Mouse (Mus musculus) lung, postnatal 0 days (tissue): ENCODE measurements around the gene Mon2. TPM values are rescaled to one million over a fixed set of nuclear protein-coding genes. Genes with fewer than 3 reads are reported as not detected.

ENCODE experiments used
- ATAC-seq: fragments of 200-750 bp; cut with Nextera tagmentation; 2 replicates; pipeline ENCODE4 v1.8.0; 2017; ENCODE audit warnings: moderate library complexity
- DNase-seq: peaks from one replicate; pipeline ENCODE4 v3.0.0-alpha.2; 2016; ENCODE audit warnings: low spot score
- H3K27ac ChIP-seq: fragments of 300-500 bp; sonication (generic); 2 replicates; pipeline ENCODE4 v1.5.1; 2014; ENCODE audit warnings: antibody characterized with exemption, mild to moderate bottlenecking, low read length, mixed read lengths
- H3K27me3 ChIP-seq: fragments of 300-500 bp; sonication (generic); replicated peaks from 2 replicates; pipeline ENCODE4 v1.6.1; 2014; ENCODE audit warnings: low read length, mixed read lengths; ENCODE audit not compliant: insufficient read depth
- H3K36me3 ChIP-seq: fragments of 300-500 bp; sonication (generic); 2 replicates; pipeline ENCODE4 v1.6.1; 2014; ENCODE audit warnings: low read length, mixed read lengths; ENCODE audit not compliant: insufficient read depth
- H3K4me1 ChIP-seq: fragments of 300-500 bp; sonication (generic); 2 replicates; pipeline ENCODE4 v1.6.1; 2014; ENCODE audit warnings: antibody characterized with exemption, low read depth, low read length, mixed read lengths; ENCODE audit not compliant: insufficient read depth
- H3K4me2 ChIP-seq: fragments of 300-500 bp; sonication (generic); replicated peaks from 2 replicates; pipeline ENCODE4 v1.6.1; 2014; ENCODE audit warnings: low read depth, mild to moderate bottlenecking, low read length, moderate library complexity, mixed read lengths
- H3K4me3 ChIP-seq: fragments of 300-500 bp; sonication (generic); 2 replicates; pipeline ENCODE4 v1.5.1; 2014; ENCODE audit warnings: low read depth, low read length
- H3K9ac ChIP-seq: fragments of 300-500 bp; sonication (generic); replicated peaks from 2 replicates; pipeline ENCODE4 v1.6.1; 2014; ENCODE audit warnings: low read depth, mild to moderate bottlenecking
- H3K9me3 ChIP-seq: fragments of 300-500 bp; sonication (generic); 2 replicates; pipeline ENCODE4 v1.6.1; 2016; ENCODE audit warnings: low read length, mixed read lengths
- CTCF ChIP-seq: IDR thresholded peaks from 2 replicates; pipeline ENCODE4 v1.5.1; 2016; ENCODE audit warnings: antibody characterized with exemption, mild to moderate bottlenecking
- EP300 ChIP-seq: IDR thresholded peaks from 2 replicates; pipeline ENCODE4 v1.6.1; 2016; ENCODE audit warnings: antibody characterized with exemption, mild to moderate bottlenecking, control low read depth
- WGBS: fragments of 180-500 bp; shearing (Covaris S2); extraction: QIAGEN DNeasy Blood & Tissue Kit; methylation state at CpG from one replicate; pipeline ENCODE4 v1.1.7; 2014; 5-methylcytosine and 5-hydroxymethylcytosine counted together
- polyA plus RNA-seq: library from polyadenylated mRNA; unstranded; fragments of >200 nt; fragmentation: Nextera tagmentation; extraction: Ambion mirVana; gene quantifications from 2 replicates; pipeline ENCODE4 v1.2.1, GENCODE M21; 2015

The Mon2 gene
- polyA plus RNA-seq, 1 experiment from 2014 or later = 26.4 TPM

- TF ChIP-seq CTCF (peak; percentile 84), EP300 (no peak)
- ATAC-seq = no peak; the same call in 1 of the 2 replicates
- WGBS = 31% methylated on average over 5 of the region's 5 CpGs
Observed at GRCm38 (mm10) chr10:123091737-123092136, 15.4 kb upstream of the Mon2 start.

DNA sequence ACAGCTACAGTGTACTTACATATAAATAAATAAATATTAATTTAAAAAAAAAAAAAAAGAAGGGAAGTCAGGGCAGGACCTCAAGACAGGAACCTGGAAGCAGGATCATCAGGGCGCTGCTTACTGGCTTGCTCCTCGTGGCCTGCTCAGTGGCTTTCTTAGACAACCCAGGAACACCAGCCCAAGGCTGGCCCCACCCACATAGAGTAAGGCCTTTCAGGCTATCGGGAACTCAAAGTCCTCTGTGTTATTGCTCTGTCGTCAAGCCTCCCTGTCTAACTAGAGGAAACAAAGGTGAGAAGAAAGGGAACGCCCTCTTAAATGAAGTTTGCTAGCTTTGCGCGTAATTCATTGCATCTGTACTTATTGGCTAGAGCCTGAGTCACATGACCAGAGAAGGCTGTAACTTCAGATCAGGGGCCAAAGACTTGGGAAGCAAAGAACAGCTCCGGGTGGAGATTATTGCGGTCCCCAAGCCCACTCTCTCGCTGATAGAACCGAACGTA is 13.2 kb upstream of the Mon2 start:
- H3K27ac ChIP-seq = no peak overlapping the region
- H3K4me1 ChIP-seq = no peaks in the 10 kb centered on the region
- H3K4me3 ChIP-seq = no peak overlapping the region
- ATAC-seq (no peak), DNase-seq (no peak)
- no peak overlapping the region for H3K9ac ChIP-seq
- 76% methylated on average over 12 of the region's 12 CpGs for WGBS
- H3K4me2 ChIP-seq = no peak overlapping the region
- TF ChIP-seq EP300 (no peak), CTCF (no peak)
- no peaks in the 10 kb centered on the region for H3K9me3 ChIP-seq
- H3K27me3 ChIP-seq = no peaks in the 10 kb centered on the region
- H3K36me3 ChIP-seq = no peaks in the 10 kb centered on the region

More at GRCm38 (mm10) chr10:123091737-123092136, 15.4 kb upstream of the Mon2 start:
- H3K9ac ChIP-seq = no peak overlapping the region
- DNase-seq = peak; percentile 82
- H3K4me2 ChIP-seq = no peak overlapping the region
- H3K9me3 ChIP-seq = no peaks in the 10 kb centered on the region
- no peak overlapping the region for H3K4me3 ChIP-seq
- no peaks in the 10 kb centered on the region for H3K4me1 ChIP-seq
- no peaks in the 10 kb centered on the region for H3K27me3 ChIP-seq
- H3K36me3 ChIP-seq = no peaks in the 10 kb centered on the region
- no peak overlapping the region for H3K27ac ChIP-seq

DNA sequence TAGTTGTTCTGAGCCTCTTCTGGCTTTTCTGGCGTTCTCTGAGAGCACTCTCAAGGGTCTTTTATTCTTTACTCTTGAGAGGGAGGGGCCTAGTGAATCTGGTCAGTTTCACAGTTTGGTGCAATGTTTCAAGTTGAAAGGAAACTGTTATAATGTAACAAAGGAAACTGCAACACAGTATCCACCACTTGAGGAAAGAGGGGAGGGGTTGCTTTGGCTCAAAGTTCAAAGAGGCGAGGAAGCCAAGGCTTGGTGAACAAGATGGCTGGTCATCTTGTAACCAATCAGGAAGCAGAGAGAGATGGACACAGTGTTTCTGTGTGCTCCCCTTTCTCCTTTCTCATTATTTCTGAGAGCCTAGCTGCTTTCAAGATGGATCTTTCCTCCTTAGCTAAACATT is 10.5 kb upstream of the Mon2 start:
- 59% methylated on average over 2 of the region's 2 CpGs for WGBS
- TF ChIP-seq EP300 (no peak), CTCF (no peak)
- no peak overlapping the region for H3K9ac ChIP-seq
- no peak overlapping the region for H3K4me2 ChIP-seq
- no peaks in the 10 kb centered on the region for H3K36me3 ChIP-seq
- H3K27ac ChIP-seq = no peak overlapping the region
- H3K4me3 ChIP-seq = no peak overlapping the region
- H3K4me1 ChIP-seq = no peaks in the 10 kb centered on the region
- no peaks in the 10 kb centered on the region for H3K9me3 ChIP-seq
- no peak for ATAC-seq
- no peaks in the 10 kb centered on the region for H3K27me3 ChIP-seq
- DNase-seq = no peak

DNA sequence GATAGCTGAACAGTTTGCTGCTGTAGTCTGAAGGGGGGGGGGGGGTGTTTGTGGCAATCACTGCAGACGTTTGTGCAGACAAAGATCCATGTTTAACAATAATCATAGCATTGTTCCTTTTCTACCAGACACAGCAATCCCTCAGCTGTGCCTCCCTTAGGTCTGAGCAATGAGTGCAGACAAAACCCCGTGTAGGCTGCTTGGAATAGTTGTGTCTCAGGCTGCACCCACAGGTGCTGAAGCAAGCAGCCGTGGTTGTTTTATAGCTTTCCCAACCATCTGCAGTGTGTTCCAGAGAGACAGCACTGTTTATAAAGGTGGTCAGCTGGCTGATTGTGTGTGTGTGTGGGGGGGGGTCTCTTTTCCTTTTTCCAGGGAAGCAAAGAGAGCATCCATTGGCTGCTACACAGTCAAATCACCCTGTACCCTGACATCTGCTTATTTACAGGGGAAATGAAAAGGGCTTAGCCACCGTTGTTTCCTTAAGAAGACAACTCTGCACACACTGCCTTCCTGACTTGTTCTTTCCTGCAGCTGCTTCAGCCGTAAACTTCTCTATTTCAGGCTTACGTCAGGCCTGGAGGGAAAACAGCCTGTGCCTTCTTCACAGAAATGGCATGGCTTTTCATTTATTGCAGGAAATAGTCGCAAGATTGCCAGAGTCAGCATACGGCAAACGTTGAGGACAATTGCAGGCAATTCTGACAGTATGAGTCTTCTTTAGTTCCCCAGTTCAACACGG is 8.8 kb upstream of the Mon2 start:
- no peaks in the 10 kb centered on the region for H3K36me3 ChIP-seq
- no peaks in the 10 kb centered on the region for H3K4me1 ChIP-seq
- H3K27ac ChIP-seq = no peak overlapping the region
- H3K9ac ChIP-seq = no peak overlapping the region
- no peaks in the 10 kb centered on the region for H3K9me3 ChIP-seq
- WGBS = 44% methylated on average over 10 of the region's 10 CpGs
- no peaks in the 10 kb centered on the region for H3K27me3 ChIP-seq
- H3K4me2 ChIP-seq = no peak overlapping the region
- TF ChIP-seq EP300 = no peak
- H3K4me3 ChIP-seq = no peak overlapping the region
- no peak for DNase-seq
- ATAC-seq = no peak

DNA sequence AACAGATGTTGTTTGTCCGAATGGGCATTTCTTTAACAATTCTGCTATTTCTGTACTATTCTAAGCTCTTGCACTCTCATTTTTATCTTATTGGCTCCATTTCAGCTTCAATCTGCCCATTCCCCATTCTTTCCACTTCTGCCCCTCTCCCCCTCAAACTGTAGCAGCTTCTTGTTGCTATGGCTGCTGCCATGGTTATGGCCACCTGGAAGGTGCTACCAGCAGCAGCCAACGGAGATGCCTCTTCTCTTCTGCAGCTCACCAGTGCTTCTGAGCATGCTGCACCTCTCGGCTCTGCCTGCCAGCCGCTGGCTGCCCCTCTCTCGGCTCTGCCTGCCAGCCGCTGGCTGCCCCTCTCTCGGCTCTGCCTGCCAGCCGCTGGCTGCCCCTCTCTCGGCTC is 8.0 kb upstream of the Mon2 start:
- TF ChIP-seq CTCF (no peak), EP300 (no peak)
- Histone ChIP-seq H3K27ac (no peak overlapping the region), H3K4me2 (no peak overlapping the region), H3K4me1 (no peaks in the 10 kb centered on the region), H3K36me3 (no peaks in the 10 kb centered on the region), H3K9me3 (no peaks in the 10 kb centered on the region), H3K27me3 (no peaks in the 10 kb centered on the region), H3K9ac (no peak overlapping the region), H3K4me3 (no peak overlapping the region)
- WGBS = 54% methylated on average over 9 of the region's 9 CpGs
- no peak for DNase-seq
- no peak for ATAC-seq

DNA sequence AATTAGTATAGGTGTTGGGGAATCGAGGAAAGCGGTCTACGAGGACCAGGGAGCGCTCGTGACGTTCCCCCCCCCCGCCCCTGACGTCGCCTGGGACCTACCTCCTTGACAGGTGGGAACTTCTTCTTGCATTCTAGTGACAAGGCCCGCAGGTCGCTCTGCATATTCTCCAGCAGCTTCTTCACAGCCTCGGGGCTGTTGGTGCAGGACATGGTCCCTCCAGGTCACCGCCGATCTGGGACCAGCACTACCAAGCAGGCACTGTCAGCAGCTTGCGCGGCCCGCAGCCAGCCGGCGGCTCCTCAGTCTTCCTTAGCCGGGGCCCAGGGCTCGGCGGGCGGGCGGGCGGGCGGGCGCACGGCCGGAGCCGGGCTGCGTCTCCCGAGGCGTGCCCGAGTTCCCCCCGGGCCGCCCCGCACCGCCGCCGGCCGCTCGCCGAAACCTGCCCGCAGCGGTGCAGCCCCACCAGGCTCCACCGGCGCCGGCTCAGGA is 508 bp downstream of the Mon2 start:
- peak; percentile 77 for ATAC-seq
- Histone ChIP-seq H3K4me2 (peak overlapping the region; percentile 67), H3K9me3 (no peaks in the 10 kb centered on the region), H3K27ac (peak overlapping the region; percentile 92), H3K4me3 (peak overlapping the region; percentile 96), H3K27me3 (no peaks in the 10 kb centered on the region), H3K9ac (peak overlapping the region; percentile 95), H3K4me1 (peaks cover 11% of the 10 kb centered on the region; the same call in 1 of the 2 replicates), H3K36me3 (no peaks in the 10 kb centered on the region)
- TF ChIP-seq EP300 (no peak), CTCF (no peak)
- WGBS = under 1% methylated on average over 45 of the region's 48 CpGs
- DNase-seq = peak; percentile 44
